Mouse (Mus musculus) layer of hippocampus, adult 2 months (tissue): ENCODE results near the gene Ppm1h. TPM values are rescaled to one million over a fixed set of nuclear protein-coding genes. Genes with fewer than 3 reads are reported as not detected.
"Not testable (repeated sequence)": the region's sequence is repeated elsewhere in the genome, so short reads cannot be mapped to it uniquely, and the experiment has no call there.

ENCODE experiments used
- DNase-seq, 2 experiments: peaks; one replicate each; pipeline ENCODE4 v3.0.0; 2022; ENCODE audit warnings: low spot score in 2 of 2
- H3K27ac ChIP-seq: fragments of 200-600 bp; 2 replicates; pipeline ENCODE4 v1.8.1; 2022
- H3K4me3 ChIP-seq: fragments of 200-600 bp; 2 replicates; pipeline ENCODE4 v1.8.1; 2022; ENCODE audit warnings: mild to moderate bottlenecking
- CTCF ChIP-seq: fragments of 200-600 bp; conservative IDR thresholded peaks from 2 replicates; pipeline ENCODE4 v1.8.1; 2022; ENCODE audit warnings: antibody characterized with exemption, mild to moderate bottlenecking, moderate library complexity
- total RNA-seq, 2 experiments: library from RNA; stranded (reverse); gene quantifications; 2 replicates each; pipeline ENCODE4 v1.2.3; 2021

The Ppm1h gene
- total RNA-seq, 2 experiments from 2014 or later, result 74.8 to 75.3 TPM

DNA sequence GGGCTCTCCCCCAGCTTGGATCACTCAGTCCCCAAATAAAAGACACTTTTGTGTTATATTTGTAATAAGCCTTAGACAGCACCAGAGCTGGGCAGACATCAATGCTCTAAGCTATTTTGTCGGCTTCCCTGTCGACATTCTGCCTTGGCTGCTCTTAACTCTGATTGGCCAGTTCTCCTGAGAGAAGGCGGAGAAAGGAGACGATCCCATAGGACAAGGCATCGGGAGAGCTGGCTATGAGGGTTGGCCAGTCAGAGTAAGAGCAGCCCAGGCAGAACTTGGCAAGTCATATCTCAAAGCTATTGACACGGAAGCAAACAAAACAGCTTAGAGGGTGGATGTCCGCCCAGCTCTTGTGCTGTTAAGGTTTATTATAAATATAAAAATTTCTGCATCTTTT is 243.7 kb downstream of the Ppm1h start:
- Histone ChIP-seq H3K4me3 (no peak overlapping the region), H3K27ac (no peak overlapping the region)
- no peak for TF ChIP-seq CTCF
- no peak for DNase-seq

GRCm38 (mm10) chr10:122924571-122924970 is 246.0 kb downstream of the Ppm1h start:
- DNase-seq, H3K4me3 ChIP-seq, H3K27ac ChIP-seq: not testable (repeated sequence)

GRCm38 (mm10) chr10:122926275-122926674 is 247.7 kb downstream of the Ppm1h start:
- no peak for DNase-seq
- no peak for TF ChIP-seq CTCF
- Histone ChIP-seq H3K27ac (no peak overlapping the region), H3K4me3 (no peak overlapping the region)

DNA sequence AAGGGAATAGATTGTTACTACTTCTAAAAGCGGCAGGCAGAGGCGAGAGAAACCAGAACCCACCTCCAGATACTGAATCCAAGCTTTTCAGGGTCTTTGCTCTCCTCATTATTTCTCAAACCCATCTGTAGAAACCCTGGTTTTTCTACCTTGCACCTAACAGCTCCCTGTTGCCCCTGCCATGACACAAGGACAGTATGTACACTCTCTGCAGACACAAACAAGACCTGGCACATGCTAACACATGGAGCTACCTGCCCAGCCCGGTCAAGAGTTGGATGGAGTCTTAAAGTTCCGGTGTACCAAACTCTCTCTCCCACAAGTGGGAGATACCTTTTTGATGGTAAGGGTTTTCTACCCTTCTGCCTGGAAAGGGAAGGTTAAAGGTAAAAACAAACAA is 252.0 kb downstream of the Ppm1h start:
- Histone ChIP-seq H3K27ac (peak overlapping the region; percentile 75), H3K4me3 (no peak overlapping the region)
- DNase-seq, result no peak
- TF ChIP-seq CTCF, result no peak

- no peak overlapping the region for H3K4me3 ChIP-seq
- TF ChIP-seq CTCF, result no peak
- DNase-seq, result peak; percentile 54 to 78
- peak overlapping the region; percentile 75 for H3K27ac ChIP-seq
Measured at GRCm38 (mm10) chr10:122931193-122931832, 252.8 kb downstream of the Ppm1h start.

DNA sequence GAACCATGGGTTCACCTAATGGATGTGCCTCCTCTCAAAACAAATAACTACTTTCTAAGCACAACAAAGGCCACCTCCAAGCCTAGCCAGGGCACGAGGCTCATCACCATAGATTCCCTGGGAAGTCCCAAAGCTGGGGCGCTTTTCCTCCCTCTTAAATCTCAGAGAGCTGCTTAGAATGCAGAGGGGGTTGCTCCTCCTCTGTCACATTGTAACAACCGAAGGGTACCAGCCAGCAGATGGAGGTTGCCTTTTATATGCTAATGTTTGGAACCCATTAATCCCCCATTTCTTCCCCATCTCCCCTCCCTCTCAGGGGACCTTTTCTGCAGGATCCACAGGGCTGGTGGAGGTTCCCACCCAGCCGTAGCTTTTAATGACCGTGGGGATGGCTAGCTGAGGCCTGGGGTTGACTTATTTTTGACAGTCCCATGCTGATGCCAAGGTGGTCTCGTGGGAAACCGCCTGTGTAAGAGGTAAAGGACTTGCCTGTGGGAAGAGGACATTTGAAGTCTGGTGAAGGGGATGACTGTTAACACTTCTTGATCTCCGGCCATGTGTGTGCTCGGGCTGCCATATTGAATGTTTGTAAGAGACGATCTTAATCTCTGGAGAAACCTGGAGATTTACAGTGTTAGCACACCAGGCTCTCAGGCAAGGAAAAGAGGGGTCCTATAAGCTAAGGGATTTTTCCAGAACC is 253.4 kb downstream of the Ppm1h start:
- TF ChIP-seq CTCF, result no peak
- DNase-seq, result no peak
- Histone ChIP-seq H3K27ac (peak overlapping the region; percentile 75), H3K4me3 (no peak overlapping the region)

GRCm38 (mm10) chr10:122933053-122933838 is 254.7 kb downstream of the Ppm1h start:
- H3K4me3 ChIP-seq, result no peak overlapping the region
- TF ChIP-seq CTCF, result no peak
- H3K27ac ChIP-seq, result peak overlapping the region; percentile 75
- no peak for DNase-seq

GRCm38 (mm10) chr10:122935406-122935805 is 256.8 kb downstream of the Ppm1h start:
- not testable (repeated sequence) for H3K4me3 ChIP-seq, DNase-seq, H3K27ac ChIP-seq

DNA sequence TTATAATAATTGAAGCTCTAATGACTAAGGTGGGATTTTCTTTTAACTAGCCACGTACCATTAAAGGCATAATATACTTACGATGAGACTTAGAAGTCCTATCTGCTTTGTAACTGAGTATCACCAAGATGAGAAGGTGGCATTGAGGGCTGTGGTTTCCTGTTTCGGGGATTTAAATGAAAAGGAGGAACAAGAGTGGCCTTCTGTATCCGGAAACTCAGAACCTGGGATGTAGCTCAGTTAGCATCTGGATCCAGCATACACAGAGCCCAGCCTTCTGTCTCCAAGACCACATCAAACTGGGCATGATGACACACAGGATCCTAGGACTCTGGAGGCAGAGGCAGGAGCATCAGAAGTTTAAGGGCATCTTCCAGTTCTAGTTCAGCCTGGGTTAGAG is 258.8 kb downstream of the Ppm1h start:
- DNase-seq, H3K27ac ChIP-seq, H3K4me3 ChIP-seq: not testable (repeated sequence)

DNA sequence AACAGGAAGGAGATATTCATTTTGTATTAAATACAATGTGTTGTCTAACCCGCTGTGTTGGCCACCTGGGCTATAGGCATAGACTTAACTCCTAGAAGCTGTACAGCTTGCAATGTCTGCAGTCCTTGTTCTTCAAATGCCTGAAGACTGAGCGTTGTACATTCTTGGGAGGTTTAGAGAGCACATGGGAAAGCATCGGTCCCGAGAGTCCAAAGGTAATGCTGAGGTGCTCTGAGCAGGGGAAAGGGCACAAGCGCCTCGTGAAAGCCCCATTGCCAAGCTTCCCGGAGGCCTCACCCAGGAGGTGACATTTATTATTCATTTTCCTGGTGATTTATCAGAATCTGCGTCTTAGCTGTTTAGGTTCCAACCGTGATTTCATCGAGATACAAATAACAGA is 261.0 kb downstream of the Ppm1h start:
- TF ChIP-seq CTCF, result no peak
- no peak overlapping the region for H3K27ac ChIP-seq
- no peak overlapping the region for H3K4me3 ChIP-seq
- no peak for DNase-seq

- DNase-seq, result no peak
- Histone ChIP-seq H3K27ac (0 out of 2 replicates have a peak overlapping the region, but pooled peaks have one; percentile 18), H3K4me3 (no peak overlapping the region)
- TF ChIP-seq CTCF, result no peak
Measured at GRCm38 (mm10) chr10:122942771-122943170, 264.2 kb downstream of the Ppm1h start.

- no peak for TF ChIP-seq CTCF
- Histone ChIP-seq H3K27ac (no peak overlapping the region), H3K4me3 (no peak overlapping the region)
- DNase-seq, result no peak
Measured at GRCm38 (mm10) chr10:122943824-122944223, 265.3 kb downstream of the Ppm1h start.

DNA sequence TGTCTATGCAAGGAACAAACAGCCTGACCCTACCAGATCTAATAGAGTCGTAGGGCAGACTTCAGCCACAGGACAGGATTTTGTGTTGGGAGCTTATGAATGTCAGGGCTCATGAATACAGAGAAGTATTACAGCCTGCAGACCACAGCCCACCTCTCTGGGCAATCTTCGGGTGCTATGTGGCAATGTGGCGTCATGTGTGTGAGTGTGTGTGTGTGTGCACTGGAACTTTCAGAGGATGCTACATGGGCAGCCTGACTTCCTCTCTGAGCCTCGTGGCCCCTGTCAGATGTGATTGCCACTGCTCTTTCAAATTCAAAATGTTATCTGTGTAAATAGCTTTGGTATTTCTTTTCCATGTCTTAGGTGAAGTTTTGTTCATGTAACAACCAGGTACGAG is 266.3 kb downstream of the Ppm1h start:
- DNase-seq, result no peak
- TF ChIP-seq CTCF, result no peak
- no peak overlapping the region for H3K27ac ChIP-seq
- no peak overlapping the region for H3K4me3 ChIP-seq

GRCm38 (mm10) chr10:122950966-122951365 is 272.4 kb downstream of the Ppm1h start:
- no peak for DNase-seq
- H3K4me3 ChIP-seq, result no peak overlapping the region
- no peak overlapping the region for H3K27ac ChIP-seq
- no peak for TF ChIP-seq CTCF
